Mouse (Mus musculus) gastrocnemius, postnatal 14 days (tissue): ENCODE measurements around the gene Misp. TPM values are rescaled to one million over a fixed set of nuclear protein-coding genes. Genes with fewer than 3 reads are reported as not detected.

Experiments used
- DNase-seq: peaks from one replicate; pipeline ENCODE4 v3.0.0; 2021; ENCODE audit warnings: mixed read lengths
- intact Hi-C: fragments of 180-260 bp; cut with DNase I; formaldehyde crosslinking; loops from one replicate; pipeline ENCODE4 v1.15.1; 2025; ENCODE audit warnings: low total_unique reads
- microRNA-seq, 2 experiments: library from miRNA; unstranded; fragments of <30 nt; microRNA quantifications; one replicate each; pipeline ENCODE4 v1.2.0; 2021
- total RNA-seq, 2 experiments: library from RNA; stranded (reverse); gene quantifications; 2 replicates each; pipeline ENCODE4 v1.2.3; 2021

Gene Misp
- total RNA-seq, 2 experiments from 2014 or later: 0.35 TPM; not detected in 1

- intact Hi-C loops: no loop called here
- no peak for DNase-seq
Measured at GRCm38 (mm10) chr10:79862925-79863324, 42.1 kb downstream of the Misp start.

GRCm38 (mm10) chr10:79864351-79865188 lies 43.8 kb downstream of the Misp start:
- intact Hi-C loops: no loop called here
- no peak for DNase-seq

GRCm38 (mm10) chr10:79865189-79865601 lies 44.4 kb downstream of the Misp start:
- no peak for DNase-seq
- intact Hi-C loops: no loop called here

GRCm38 (mm10) chr10:79865801-79866295 lies 45.1 kb downstream of the Misp start:
- DNase-seq: no peak
- intact Hi-C loops: no loop called here

- no peak for DNase-seq
- intact Hi-C loops: no loop called here
Measured at GRCm38 (mm10) chr10:79866601-79867000, 45.8 kb downstream of the Misp start.

- intact Hi-C loops: loop anchor here (5.0 kb wide), 1 partner anchor 45 kb away; no protein-coding TSS in a partner anchor
- no peak for DNase-seq
Measured at GRCm38 (mm10) chr10:79871845-79872244, 51.1 kb downstream of the Misp start.

GRCm38 (mm10) chr10:79872862-79873261 lies 52.1 kb downstream of the Misp start:
- no peak for DNase-seq
- intact Hi-C loops: loop anchor here (5.0 kb wide), 1 partner anchor 46 kb away; no protein-coding TSS in a partner anchor

GRCm38 (mm10) chr10:79873313-79873712 lies 52.5 kb downstream of the Misp start:
- no peak for DNase-seq
- intact Hi-C loops: loop anchor here (5.0 kb wide), 1 partner anchor 46 kb away; no protein-coding TSS in a partner anchor

- intact Hi-C loops: loop anchor here (5.0 kb wide), 1 partner anchor 47 kb away; no protein-coding TSS in a partner anchor
- no peak for DNase-seq
Measured at GRCm38 (mm10) chr10:79873715-79874289, 53.0 kb downstream of the Misp start.

- intact Hi-C loops: loop anchor here (5.0 kb wide), 1 partner anchor 47 kb away; no protein-coding TSS in a partner anchor
- DNase-seq: no peak
Measured at GRCm38 (mm10) chr10:79874290-79874862, 53.6 kb downstream of the Misp start, which contains the start of the genes Prtn3 and Plppr3. Gene Prtn3 (plus strand): TSS chr10:79874476. Gene Plppr3 (minus strand): TSS chr10:79874634.

GRCm38 (mm10) chr10:79877174-79877573 lies 56.4 kb downstream of the Misp start:
- intact Hi-C loops: no loop called here

GRCm38 (mm10) chr10:79877757-79878156 lies 57.0 kb downstream of the Misp start:
- intact Hi-C loops: no loop called here
- peak; percentile 64 for DNase-seq

More at GRCm38 (mm10) chr10:79877174-79877573, 56.4 kb downstream of the Misp start:
- no peak for DNase-seq

GRCm38 (mm10) chr10:79879527-79879926 lies 58.7 kb downstream of the Misp start:
- intact Hi-C loops: no loop called here
- no peak for DNase-seq

Small RNAs within 50 kb of the gene (microRNA-seq; reads per million reads assigned to microRNA genes)
- gene Mir6910: 0 to 0.32 reads per million in 2 experiments

Other genes starting within 250 kb of the Misp start
- gene Theg, start 233.7 kb upstream of the Misp start, total RNA-seq: not detected
- under 1 TPM; 0.11 to 0.12 TPM for gene C2cd4c, start 207.0 kb upstream of the Misp start, total RNA-seq
- gene Shc2, start 183.1 kb upstream of the Misp start, total RNA-seq: 1 to 10 TPM; 2.3 to 3.3 TPM
- gene Odf3l2, start 175.3 kb upstream of the Misp start, total RNA-seq: 10 to 100 TPM in 1 of 2 experiments, 1 to 10 TPM in 1; 1.1 to 12.4 TPM
- not detected for gene Madcam1, start 156.4 kb upstream of the Misp start, total RNA-seq
- gene Tpgs1, start 151.6 kb upstream of the Misp start, total RNA-seq: 10 to 100 TPM; 22.6 to 24.0 TPM
- gene Cdc34, start 138.8 kb upstream of the Misp start, total RNA-seq: 100 to 1,000 TPM; 314 to 321 TPM
- 1 to 10 TPM; 2.3 to 2.9 TPM for gene Gzmm, start 132.0 kb upstream of the Misp start, total RNA-seq
- gene Bsg, start 116.5 kb upstream of the Misp start, total RNA-seq: 100 to 1,000 TPM; 496 to 497 TPM
- gene Hcn2, start 104.4 kb upstream of the Misp start, total RNA-seq: under 1 TPM; 0.42 to 0.78 TPM
- 10 to 100 TPM; 21.5 to 21.6 TPM for gene Polrmt, start 74.4 kb upstream of the Misp start, total RNA-seq
- gene Fgf22, start 65.9 kb upstream of the Misp start, total RNA-seq: not detected
- gene Rnf126, start 54.0 kb upstream of the Misp start, total RNA-seq: 10 to 100 TPM; 25.9 to 30.6 TPM
- 1 to 10 TPM; 1.3 to 2.2 TPM for gene Fstl3, start 43.7 kb upstream of the Misp start, total RNA-seq
- gene Prss57, start 30.0 kb upstream of the Misp start, total RNA-seq: not detected
- 10 to 100 TPM; 25.7 to 33.5 TPM for gene Palm, start 27.4 kb upstream of the Misp start, total RNA-seq
- gene Ptbp1, start 33.4 kb downstream of the Misp start, total RNA-seq: 10 to 100 TPM; 40.3 to 48.1 TPM
- gene Prtn3, start 53.5 kb downstream of the Misp start, total RNA-seq: not detected
- gene Plppr3, start 53.6 kb downstream of the Misp start, total RNA-seq: under 1 TPM; 0.09 to 0.29 TPM
- gene Elane, start 65.3 kb downstream of the Misp start, total RNA-seq: not detected
- gene Cfd, start 69.9 kb downstream of the Misp start, total RNA-seq: 10 to 100 TPM in 1 of 2 experiments, 1 to 10 TPM in 1; 3.6 to 16.6 TPM
- gene Med16, start 87.9 kb downstream of the Misp start, total RNA-seq: 10 to 100 TPM; 37.7 to 38.1 TPM
- gene Gm26602, start 89.9 kb downstream of the Misp start, total RNA-seq: not detected
- under 1 TPM; 0.27 to 0.44 TPM for gene Kiss1r, start 96.0 kb downstream of the Misp start, total RNA-seq
- gene R3hdm4, start 100.2 kb downstream of the Misp start, total RNA-seq: 100 to 1,000 TPM in 1 of 2 experiments, 10 to 100 TPM in 1; 98.8 to 106 TPM
- gene Arid3a, start 106.1 kb downstream of the Misp start, total RNA-seq: 1 to 10 TPM; 2.4 to 2.7 TPM
- gene Wdr18, start 139.2 kb downstream of the Misp start, total RNA-seq: 10 to 100 TPM; 18.7 to 23.0 TPM
- under 1 TPM; 0.11 to 0.25 TPM for gene Grin3b, start 149.7 kb downstream of the Misp start, total RNA-seq
- gene Tmem259, start 163.3 kb downstream of the Misp start, total RNA-seq: 10 to 100 TPM; 76.2 to 84.5 TPM
- gene Cnn2, start 167.6 kb downstream of the Misp start, total RNA-seq: 10 to 100 TPM; 19.2 to 24.8 TPM
- gene Abca7, start 175.5 kb downstream of the Misp start, total RNA-seq: 1 to 10 TPM; 4.2 TPM
- 1 to 10 TPM; 1.7 to 1.9 TPM for gene Arhgap45, start 195.7 kb downstream of the Misp start, total RNA-seq
- 10 to 100 TPM; 45.3 to 55.6 TPM for gene Polr2e, start 218.8 kb downstream of the Misp start, total RNA-seq
- gene Gpx4, start 226.2 kb downstream of the Misp start, total RNA-seq: 100 to 1,000 TPM; 389 TPM